Mouse (Mus musculus): ENCODE measurements around the gene Zscan25.

DNA sequence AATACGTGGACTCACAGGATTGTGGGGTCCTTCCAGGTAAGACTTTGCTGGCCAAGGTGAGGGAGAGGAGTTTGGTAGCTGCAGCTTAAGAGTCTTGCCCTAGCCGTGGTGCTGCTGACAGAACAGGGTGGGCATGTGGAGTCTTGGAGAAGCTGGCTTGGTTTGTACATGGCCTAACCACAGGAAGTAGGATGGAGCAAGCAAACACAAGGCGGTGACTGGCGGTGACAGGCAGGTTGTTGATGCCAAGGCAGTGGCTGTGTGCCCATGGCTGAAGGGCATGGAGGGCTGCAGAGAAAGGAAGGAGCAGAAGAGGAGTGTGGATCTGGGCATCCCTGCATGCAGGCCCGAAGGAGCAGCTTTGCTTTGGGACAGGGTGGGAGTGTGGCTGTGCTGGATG lies 8.1 kb downstream of the Zscan25 start:
- TF ChIP-seq CTCF (IDR thresholded peaks at IDR 0.05; ENCODE audit: low read depth) (no peak), EP300 (IDR thresholded peaks at IDR 0.05; ENCODE audit: low read depth) (no peak)

Data from liver, postnatal 0 days (tissue).